Mouse (Mus musculus) midbrain, embryonic 12.5 days (tissue): ENCODE measurements around the gene Wdr37. TPM values are rescaled to one million over a fixed set of nuclear protein-coding genes. Genes with fewer than 3 reads are reported as not detected.
A peak's percentile ranks its signal among the peaks of the same experiment; 100 is the strongest.

Experiments used
- ATAC-seq: fragments of 200-750 bp; cut with Nextera tagmentation; 2 replicates; pipeline ENCODE4 v1.8.0; 2017; ENCODE audit warnings: low read depth, moderate TSS enrichment, moderate library complexity; ENCODE audit not compliant: low FRiP score
- H3K27ac ChIP-seq: fragments of 300-500 bp; sonication (generic); replicated peaks from 2 replicates; pipeline ENCODE4 v1.5.1; 2016; ENCODE audit warnings: mild to moderate bottlenecking
- H3K27me3 ChIP-seq: fragments of 300-500 bp; sonication (generic); 2 replicates; pipeline ENCODE4 v1.6.1; 2016; ENCODE audit warnings: mild to moderate bottlenecking
- H3K36me3 ChIP-seq: fragments of 300-500 bp; sonication (generic); 2 replicates; pipeline ENCODE4 v1.6.1; 2016
- H3K4me1 ChIP-seq: fragments of 300-500 bp; sonication (generic); 2 replicates; pipeline ENCODE4 v1.6.1; 2016
- H3K4me2 ChIP-seq: fragments of 300-500 bp; sonication (generic); replicated peaks from 2 replicates; pipeline ENCODE4 v1.6.1; 2016; ENCODE audit warnings: mild to moderate bottlenecking, moderate library complexity
- H3K4me3 ChIP-seq: fragments of 300-500 bp; sonication (generic); 2 replicates; pipeline ENCODE4 v1.5.1; 2016; ENCODE audit warnings: mild to moderate bottlenecking
- H3K9ac ChIP-seq: fragments of 300-500 bp; sonication (generic); replicated peaks from 2 replicates; pipeline ENCODE4 v1.6.1; 2016; ENCODE audit warnings: mild to moderate bottlenecking, moderate library complexity
- H3K9me3 ChIP-seq: fragments of 300-500 bp; sonication (generic); 2 replicates; pipeline ENCODE4 v1.6.1; 2016; ENCODE audit warnings: mild to moderate bottlenecking
- WGBS: fragments of 180-500 bp; shearing (Covaris S2); methylation state at CpG from one replicate; pipeline ENCODE4 v1.1.7; 2016; 5-methylcytosine and 5-hydroxymethylcytosine counted together
- microRNA-seq: library from miRNA; unstranded; fragments of <30 nt; microRNA quantifications from one replicate; pipeline ENCODE4, GENCODE M21; 2017
- polyA plus RNA-seq: library from polyadenylated mRNA; unstranded; fragments of >200 nt; fragmentation: Nextera tagmentation; extraction: Ambion mirVana; gene quantifications from 2 replicates; pipeline ENCODE4 v1.2.1, GENCODE M21; 2016

Wdr37 gene
- polyA plus RNA-seq, 1 experiment from 2014 or later: 52.7 TPM

- WGBS: 80% methylated on average over 8 of the region's 8 CpGs
- Histone ChIP-seq H3K36me3 (no peaks in the 10 kb centered on the region), H3K9ac (no peak overlapping the region), H3K4me1 (no peaks in the 10 kb centered on the region), H3K9me3 (no peaks in the 10 kb centered on the region), H3K4me2 (no peak overlapping the region), H3K27me3 (no peaks in the 10 kb centered on the region), H3K4me3 (no peak overlapping the region), H3K27ac (no peak overlapping the region)
- ATAC-seq: no peak
Measured at GRCm38 (mm10) chr13:8793217-8793616, 78.5 kb downstream of the Wdr37 start.

- Histone ChIP-seq H3K4me3 (no peak overlapping the region), H3K36me3 (no peaks in the 10 kb centered on the region), H3K27me3 (no peaks in the 10 kb centered on the region), H3K9ac (no peak overlapping the region), H3K4me1 (no peaks in the 10 kb centered on the region), H3K27ac (no peak overlapping the region), H3K9me3 (no peaks in the 10 kb centered on the region), H3K4me2 (no peak overlapping the region)
- peak; percentile 79 for ATAC-seq
- WGBS: 53% methylated on average over 9 of the region's 9 CpGs
Measured at GRCm38 (mm10) chr13:8785185-8785584, 86.5 kb downstream of the Wdr37 start.

GRCm38 (mm10) chr13:8784308-8785061, 87.2 kb downstream of the Wdr37 start:
- Histone ChIP-seq H3K4me1 (no peaks in the 10 kb centered on the region), H3K27ac (no peak overlapping the region), H3K4me2 (no peak overlapping the region), H3K9me3 (no peaks in the 10 kb centered on the region), H3K36me3 (no peaks in the 10 kb centered on the region), H3K4me3 (no peak overlapping the region), H3K27me3 (no peaks in the 10 kb centered on the region), H3K9ac (no peak overlapping the region)
- 0 out of 2 replicates have a peak, but pooled peaks have one; percentile 25 for ATAC-seq
- WGBS: 84% methylated on average over 14 of the region's 14 CpGs

GRCm38 (mm10) chr13:8783686-8784307, 87.9 kb downstream of the Wdr37 start:
- 89% methylated on average over 10 of the region's 10 CpGs for WGBS
- no peaks in the 10 kb centered on the region for H3K27me3 ChIP-seq
- H3K4me2 ChIP-seq: no peak overlapping the region
- no peak for ATAC-seq
- no peak overlapping the region for H3K27ac ChIP-seq
- no peaks in the 10 kb centered on the region for H3K4me1 ChIP-seq
- no peak overlapping the region for H3K9ac ChIP-seq
- H3K4me3 ChIP-seq: no peak overlapping the region
- H3K9me3 ChIP-seq: no peaks in the 10 kb centered on the region
- no peaks in the 10 kb centered on the region for H3K36me3 ChIP-seq

GRCm38 (mm10) chr13:8782636-8783035, 89.1 kb downstream of the Wdr37 start:
- Histone ChIP-seq H3K36me3 (no peaks in the 10 kb centered on the region), H3K4me1 (no peaks in the 10 kb centered on the region), H3K4me2 (no peak overlapping the region), H3K4me3 (no peak overlapping the region), H3K9ac (no peak overlapping the region), H3K27me3 (no peaks in the 10 kb centered on the region), H3K27ac (no peak overlapping the region), H3K9me3 (no peaks in the 10 kb centered on the region)
- no peak for ATAC-seq
- 73% methylated on average over 4 of the region's 4 CpGs for WGBS

GRCm38 (mm10) chr13:8780441-8780840, 91.3 kb downstream of the Wdr37 start:
- H3K4me1 ChIP-seq: no peaks in the 10 kb centered on the region
- no peaks in the 10 kb centered on the region for H3K36me3 ChIP-seq
- H3K9me3 ChIP-seq: no peaks in the 10 kb centered on the region
- ATAC-seq: 0 out of 2 replicates have a peak, but pooled peaks have one; percentile 32
- H3K4me3 ChIP-seq: no peak overlapping the region
- no peaks in the 10 kb centered on the region for H3K27me3 ChIP-seq
- WGBS: 52% methylated on average over 4 of the region's 4 CpGs
- no peak overlapping the region for H3K9ac ChIP-seq
- H3K4me2 ChIP-seq: no peak overlapping the region
- H3K27ac ChIP-seq: no peak overlapping the region

GRCm38 (mm10) chr13:8770616-8771015, 101.1 kb downstream of the Wdr37 start:
- no peak for ATAC-seq
- Histone ChIP-seq H3K27me3 (no peaks in the 10 kb centered on the region), H3K4me1 (peaks cover 6% of the 10 kb centered on the region), H3K27ac (no peak overlapping the region), H3K4me3 (no peak overlapping the region), H3K9ac (no peak overlapping the region), H3K36me3 (no peaks in the 10 kb centered on the region), H3K4me2 (no peak overlapping the region), H3K9me3 (no peaks in the 10 kb centered on the region)
- WGBS: 88% methylated on average over 4 of the region's 4 CpGs

- Histone ChIP-seq H3K27me3 (no peaks in the 10 kb centered on the region), H3K4me1 (peaks cover 2% of the 10 kb centered on the region), H3K9ac (no peak overlapping the region), H3K36me3 (no peaks in the 10 kb centered on the region), H3K27ac (no peak overlapping the region), H3K4me3 (no peak overlapping the region), H3K4me2 (no peak overlapping the region), H3K9me3 (no peaks in the 10 kb centered on the region)
- 94% methylated on average over 7 of the region's 7 CpGs for WGBS
- ATAC-seq: peak; percentile 44
Measured at GRCm38 (mm10) chr13:8769654-8770227, 102.0 kb downstream of the Wdr37 start.

GRCm38 (mm10) chr13:8760940-8761339, 110.8 kb downstream of the Wdr37 start:
- Histone ChIP-seq H3K4me3 (no peak overlapping the region), H3K36me3 (no peaks in the 10 kb centered on the region), H3K9ac (no peak overlapping the region), H3K27ac (no peak overlapping the region), H3K4me2 (no peak overlapping the region), H3K4me1 (no peaks in the 10 kb centered on the region), H3K9me3 (no peaks in the 10 kb centered on the region), H3K27me3 (no peaks in the 10 kb centered on the region)
- no peak for ATAC-seq
- 56% methylated on average over 8 of the region's 8 CpGs for WGBS

Small RNAs within 50 kb of the gene (microRNA-seq; reads per million reads assigned to microRNA genes)
- not detected for gene Gm22750

Other genes with a start within 250 kb of the Wdr37 start
- gene Idi1, start 13.6 kb upstream of the Wdr37 start, polyA plus RNA-seq: 150 and 155 TPM in 2 replicates
- not detected in 2 replicates for gene Gm9745, start 76.3 kb upstream of the Wdr37 start, polyA plus RNA-seq
- not detected in 2 replicates for gene Idi2, start 81.0 kb upstream of the Wdr37 start, polyA plus RNA-seq
- gene Gtpbp4, start 124.2 kb upstream of the Wdr37 start, polyA plus RNA-seq: 93.0 and 93.8 TPM in 2 replicates
- gene Larp4b, start 222.0 kb upstream of the Wdr37 start, polyA plus RNA-seq: 38.3 and 43.4 TPM in 2 replicates